Mouse (Mus musculus) MEL (cell line): ENCODE data around the gene Prrg2. TPM values are rescaled to one million over a fixed set of nuclear protein-coding genes. Genes with fewer than 3 reads are reported as not detected.

Experiments used
- DNase-seq: peaks from one replicate; pipeline ENCODE4 v3.0.0; 2011; ENCODE audit warnings: low read depth, low spot score
- H3K27ac ChIP-seq: 2 replicates; pipeline ENCODE4 v1.5.1; 2012; ENCODE audit warnings: low read depth, mild to moderate bottlenecking, control low read depth, low read length, moderate library complexity; ENCODE audit not compliant: control insufficient read depth
- H3K27me3 ChIP-seq, 2 experiments: fragments of 150-350 bp in 1 of 2; sonication (generic) in 1 of 2; 2 replicates each; pipeline ENCODE4 v1.6.1; 2012; ENCODE audit warnings: low read length in 2 of 2, mild to moderate bottlenecking in 2 of 2, improper control_type of control experiment in 1 of 2, moderate library complexity in 1 of 2; ENCODE audit not compliant: insufficient read depth in 2 of 2, control insufficient read depth in 1 of 2
- H3K36me3 ChIP-seq, 2 experiments: 2 replicates each; pipeline ENCODE4 v1.6.1; 2012 to 2014; ENCODE audit warnings: low read length in 2 of 2, improper control_type of control experiment in 1 of 2, inconsistent platforms in 1 of 2, mild to moderate bottlenecking in 1 of 2; ENCODE audit not compliant: insufficient read depth in 2 of 2, control insufficient read depth in 1 of 2
- H3K4me1 ChIP-seq, 2 experiments: fragments of 150-350 bp in 1 of 2; sonication (generic) in 1 of 2; 2 replicates each; pipeline ENCODE4 v1.6.1; 2012; ENCODE audit warnings: low read length in 2 of 2, improper control_type of control experiment in 1 of 2, mild to moderate bottlenecking in 1 of 2; ENCODE audit not compliant: insufficient read depth in 2 of 2, control insufficient read depth in 1 of 2
- H3K4me3 ChIP-seq, 2 experiments: fragments of 150-350 bp in 1 of 2; sonication (generic) in 1 of 2; 2 replicates each; pipeline ENCODE4 v1.5.1; 2012; ENCODE audit warnings: low read depth in 2 of 2, low read length in 2 of 2, mild to moderate bottlenecking in 2 of 2, moderate library complexity in 2 of 2, control low read depth in 1 of 2, improper control_type of control experiment in 1 of 2; ENCODE audit not compliant: control insufficient read depth in 1 of 2, insufficient read depth in 1 of 2
- H3K79me2 ChIP-seq: 2 replicates; pipeline ENCODE4 v1.6.1; 2012; ENCODE audit warnings: mild to moderate bottlenecking, low read length, moderate library complexity; ENCODE audit not compliant: control insufficient read depth, poor library complexity, insufficient read depth
- H3K9ac ChIP-seq: 2 replicates; pipeline ENCODE4 v1.6.1; 2012; ENCODE audit warnings: low read depth, mild to moderate bottlenecking, control low read depth, low read length, moderate library complexity; ENCODE audit not compliant: control insufficient read depth, poor library complexity, severe bottlenecking
- H3K9me3 ChIP-seq: fragments of 150-350 bp; sonication (generic); replicated peaks from 2 replicates; pipeline ENCODE4 v1.6.1; 2012; ENCODE audit warnings: mild to moderate bottlenecking, low read length, improper control_type of control experiment, moderate library complexity; ENCODE audit not compliant: insufficient read depth
- CHD1 ChIP-seq: IDR thresholded peaks from 2 replicates; pipeline ENCODE4 v1.6.1; 2012; ENCODE audit warnings: low read depth, mild to moderate bottlenecking, inconsistent platforms, low read length, improper control_type of control experiment
- CHD2 ChIP-seq: IDR thresholded peaks from 2 replicates; pipeline ENCODE4 v1.6.1; 2011; ENCODE audit warnings: low read length, improper control_type of control experiment
- CTCF ChIP-seq, 3 experiments: IDR thresholded peaks in 2 of 3; conservative IDR thresholded peaks in 1 of 3; 2 replicates each; pipeline ENCODE4 v1.5.1; 2011 to 2012; ENCODE audit warnings: low read length in 3 of 3, low read depth in 2 of 3, mild to moderate bottlenecking in 2 of 3, improper control_type of control experiment in 1 of 3, inconsistent platforms in 1 of 3, mixed read lengths in 1 of 3, moderate library complexity in 1 of 3; ENCODE audit not compliant: control insufficient read depth in 1 of 3, insufficient read depth in 1 of 3, poor library complexity in 1 of 3, severe bottlenecking in 1 of 3
- EP300 ChIP-seq, 2 experiments: IDR thresholded peaks; 2 replicates each; pipeline ENCODE4 v1.6.1; 2011; ENCODE audit warnings: improper control_type of control experiment in 2 of 2, low read length in 2 of 2, low read depth in 1 of 2, mild to moderate bottlenecking in 1 of 2
- GABPA ChIP-seq: IDR thresholded peaks from 2 replicates; pipeline ENCODE4 v1.6.1; 2012; ENCODE audit warnings: low read depth, mild to moderate bottlenecking, inconsistent platforms, low read length, improper control_type of control experiment, moderate library complexity
- MAFK ChIP-seq: IDR thresholded peaks from 2 replicates; pipeline ENCODE4 v1.6.1; 2011; ENCODE audit warnings: low read depth, mild to moderate bottlenecking, low read length, improper control_type of control experiment, borderline replicate concordance
- MAZ ChIP-seq: IDR thresholded peaks from 2 replicates; pipeline ENCODE4 v1.6.1; 2012; ENCODE audit warnings: low read depth, mild to moderate bottlenecking, inconsistent platforms, low read length, improper control_type of control experiment
- MEF2A ChIP-seq: IDR thresholded peaks from 2 replicates; pipeline ENCODE4 v1.6.1; 2014; ENCODE audit warnings: low read depth, mild to moderate bottlenecking, inconsistent platforms, low read length, improper control_type of control experiment; ENCODE audit not compliant: poor library complexity, insufficient replicate concordance, severe bottlenecking; ENCODE audit errors: extremely low read depth
- MYB ChIP-seq: IDR thresholded peaks from 2 replicates; pipeline ENCODE4 v1.6.1; 2011; ENCODE audit warnings: mild to moderate bottlenecking, low read depth, low read length, improper control_type of control experiment
- MYC ChIP-seq: IDR thresholded peaks from 2 replicates; pipeline ENCODE4 v1.6.1; 2011; ENCODE audit warnings: low read depth, mild to moderate bottlenecking, low read length, improper control_type of control experiment, moderate library complexity
- NRF1 ChIP-seq: IDR thresholded peaks from 2 replicates; pipeline ENCODE4 v1.6.1; 2014; ENCODE audit warnings: low read depth, mild to moderate bottlenecking, inconsistent platforms, low read length, improper control_type of control experiment, moderate library complexity; ENCODE audit not compliant: poor library complexity, insufficient read depth, severe bottlenecking
- POLR2A ChIP-seq, 2 experiments: IDR thresholded peaks; 2 replicates each; pipeline ENCODE4 v1.6.1; 2011 to 2012; ENCODE audit warnings: low read length in 2 of 2, mild to moderate bottlenecking in 2 of 2, control low read depth in 1 of 2, improper control_type of control experiment in 1 of 2, low read depth in 1 of 2, moderate library complexity in 1 of 2; ENCODE audit not compliant: control insufficient read depth in 1 of 2, insufficient read depth in 1 of 2, poor library complexity in 1 of 2
- RAD21 ChIP-seq: IDR thresholded peaks from 2 replicates; pipeline ENCODE4 v1.6.1; 2011; ENCODE audit warnings: mild to moderate bottlenecking, low read depth, low read length, improper control_type of control experiment
- TAL1 ChIP-seq: IDR thresholded peaks from 2 replicates; pipeline ENCODE4 v1.6.1; 2012; ENCODE audit warnings: mild to moderate bottlenecking, inconsistent platforms, low read length, moderate library complexity, mixed read lengths
- TBP ChIP-seq: IDR thresholded peaks from 2 replicates; pipeline ENCODE4 v1.8.0; 2011; ENCODE audit warnings: low read depth, low read length, improper control_type of control experiment
- polyA plus RNA-seq, 2 experiments: library from polyadenylated mRNA; stranded (reverse) in 1 of 2; unstranded in 1 of 2; fragments of >175 nt in 1 of 2; fragments of >200 nt in 1 of 2; gene quantifications; 2 replicates each; pipeline versions ENCODE4 v1.2.1 to v1.2.4; 2012; ENCODE audit warnings: low replicate concordance in 2 of 2, low read depth in 1 of 2; ENCODE audit not compliant: insufficient read length in 2 of 2, insufficient read depth in 1 of 2, missing spikeins in 1 of 2
- total RNA-seq: library from RNA; depleted of rRNA; stranded (reverse); fragments of 300-350 nt; gene quantifications from 2 replicates; pipeline ENCODE4 v1.2.3, GENCODE M21; 2012

Prrg2 gene
- total and polyA plus RNA-seq, 3 experiments: 7.5 to 16.9 TPM; not detected in 1

DNA sequence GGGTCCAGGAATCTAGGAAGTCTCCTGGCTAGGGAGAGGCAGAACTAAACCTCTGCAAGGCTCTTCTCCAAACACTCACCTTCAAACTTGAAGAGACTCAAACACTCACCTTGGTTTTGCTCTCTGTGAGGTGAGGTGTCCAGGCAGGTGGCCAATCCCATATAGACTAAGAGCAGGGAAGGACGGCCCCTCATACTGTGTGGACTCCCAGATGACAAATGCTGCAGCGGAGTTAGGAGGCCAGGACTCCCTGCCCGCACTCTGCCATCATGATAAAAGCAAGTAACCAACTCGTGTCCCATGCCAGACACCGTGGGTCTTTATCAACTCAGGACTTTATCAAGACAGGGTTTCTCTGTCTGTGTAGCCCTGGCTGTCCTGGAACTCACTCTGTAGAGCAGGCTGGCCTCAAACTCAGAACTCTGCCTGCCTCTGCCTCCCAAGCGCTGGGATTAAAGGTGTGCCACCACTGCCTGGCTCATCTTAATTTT lies 1.8 kb downstream of the Prrg2 start:
- DNase-seq: no peak
- no peak for TF ChIP-seq MYC
- no peak for TF ChIP-seq CHD2
- no peak for TF ChIP-seq TBP
- no peak for TF ChIP-seq MAFK
- TF ChIP-seq CTCF (IDR thresholded peaks at IDR 0.05 in 2 of 3, conservative IDR thresholded peaks at IDR 0.05 in 1 of 3; ENCODE audit: control insufficient read depth in 1 of 3, insufficient read depth in 1 of 3, low read depth in 2 of 3, low read length in 3 of 3, poor library complexity in 1 of 3, severe bottlenecking in 1 of 3): no peak
- Histone ChIP-seq H3K9ac (no peak overlapping the region), H3K79me2 (peaks cover 23% of the 10 kb centered on the region), H3K36me3 (peaks cover 0 to 13% of the 10 kb centered on the region in 2 experiments; a peak in 2 of 4 replicates), H3K4me1 (peaks cover 2 to 9% of the 10 kb centered on the region in 2 experiments; a peak in 3 of 4 replicates), H3K27ac (no peak overlapping the region), H3K4me3 (no peak overlapping the region), H3K27me3 (no peaks in the 10 kb centered on the region), H3K9me3 (no peaks in the 10 kb centered on the region)

DNA sequence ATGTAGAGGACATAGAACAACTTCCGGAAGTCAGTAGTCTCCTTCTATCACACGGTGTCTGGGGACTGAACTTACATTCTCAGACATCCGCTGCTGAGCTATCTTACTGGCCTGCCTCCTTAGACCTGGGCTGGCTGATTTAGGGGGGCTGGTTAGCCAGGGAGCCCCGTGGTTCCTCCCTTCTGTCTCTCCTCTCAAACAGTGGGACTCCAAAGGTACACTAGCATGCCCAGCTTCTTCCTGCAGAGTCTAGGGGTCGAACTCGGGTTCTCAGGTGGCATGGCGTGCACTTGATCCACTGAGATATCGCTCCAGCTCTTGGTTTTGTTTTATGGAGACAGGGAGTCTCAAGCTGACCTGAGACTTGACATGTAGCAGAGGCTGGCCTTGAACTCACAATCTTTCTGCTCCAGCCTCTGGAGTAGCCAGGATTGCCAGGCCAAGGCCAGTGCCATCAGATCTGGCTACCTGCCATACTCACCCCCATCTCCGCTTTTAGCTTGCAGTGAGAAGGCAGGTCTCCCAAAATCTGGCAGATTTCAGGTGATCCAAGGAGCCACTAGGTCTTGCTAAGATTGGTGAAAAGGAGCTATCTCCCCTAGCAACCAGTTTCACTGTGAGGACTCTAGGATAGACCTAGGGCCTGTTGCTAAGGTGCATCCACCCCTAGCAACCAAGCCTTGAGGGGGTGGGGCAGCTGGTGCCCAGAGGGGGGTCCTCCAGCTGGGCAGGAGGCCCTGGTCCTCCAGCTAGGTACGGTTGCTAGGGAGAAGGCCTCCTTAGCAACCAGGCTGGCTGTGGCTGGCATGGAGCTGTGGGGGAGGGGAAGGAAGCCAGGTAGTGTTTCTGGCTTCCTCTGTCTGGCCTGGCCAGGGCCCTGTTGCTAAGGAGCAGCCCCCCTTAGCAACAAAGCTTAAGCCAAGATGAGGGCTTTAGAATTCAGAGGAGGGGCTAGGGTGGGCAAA lies 3.6 kb downstream of the Prrg2 start:
- Histone ChIP-seq H3K36me3 (peaks cover 0 to 15% of the 10 kb centered on the region in 2 experiments; a peak in 2 of 4 replicates), H3K9me3 (no peaks in the 10 kb centered on the region), H3K4me1 (peaks cover 2 to 15% of the 10 kb centered on the region in 2 experiments; a peak in 3 of 4 replicates), H3K4me3 (no peak overlapping the region), H3K27me3 (no peaks in the 10 kb centered on the region)
- TF ChIP-seq POLR2A (IDR thresholded peaks at IDR 0.05; ENCODE audit: control insufficient read depth in 1 of 2, insufficient read depth in 1 of 2, low read depth in 1 of 2, low read length in 2 of 2, poor library complexity in 1 of 2): no peak
- no peak for TF ChIP-seq MEF2A
- TF ChIP-seq NRF1: no peak
- TF ChIP-seq GABPA: no peak
- TF ChIP-seq CHD1: no peak
- no peak for TF ChIP-seq MYC
- TF ChIP-seq EP300 (IDR thresholded peaks at IDR 0.05; ENCODE audit: low read depth in 1 of 2, low read length in 2 of 2): no peak
- TF ChIP-seq MYB: no peak
- TF ChIP-seq TAL1: no peak
- TF ChIP-seq MAZ: no peak
- TF ChIP-seq RAD21: no peak
- TF ChIP-seq, all 39 proteins: peak for 0
- peaks cover 7% of the 10 kb centered on the region for H3K79me2 ChIP-seq
- DNase-seq: no peak
- no peak overlapping the region for H3K9ac ChIP-seq
- no peak overlapping the region for H3K27ac ChIP-seq
